Mouse (Mus musculus): ENCODE measurements around the gene Tpm1.

DNA sequence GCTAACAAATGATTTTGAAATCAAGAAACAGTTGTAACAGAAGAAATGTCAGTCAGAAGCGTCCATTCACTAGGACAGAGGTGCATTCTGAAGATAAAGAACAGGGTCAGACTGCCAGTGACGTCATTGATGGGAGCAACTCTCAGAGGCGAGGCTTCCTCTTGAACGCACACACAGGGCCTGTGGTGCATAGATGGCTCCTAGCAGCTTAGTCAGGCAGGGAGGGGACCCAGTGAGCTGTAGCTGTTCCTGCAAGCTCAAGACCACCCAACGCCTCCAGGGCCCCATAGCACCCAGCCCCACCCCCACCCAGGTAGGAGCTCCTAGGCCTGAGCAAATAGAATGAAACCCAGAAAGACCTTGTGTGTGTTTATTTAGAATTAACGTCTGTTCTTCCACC is 21.9 kb upstream of the Tpm1 start:
- TF ChIP-seq POLR2A (IDR thresholded peaks at IDR 0.05; ENCODE audit: extremely low read depth, insufficient read depth, low read length): no peak
- no peak for TF ChIP-seq CTCF (IDR thresholded peaks at IDR 0.05; ENCODE audit: low read depth, low read length)

All from liver, adult 2 months (tissue).